Mouse (Mus musculus) kidney, embryonic 14.5 days (tissue): ENCODE results near the gene Dcun1d2. TPM values are rescaled to one million over a fixed set of nuclear protein-coding genes. Genes with fewer than 3 reads are reported as not detected.

Experiments
- ATAC-seq: fragments of 200-750 bp; cut with Nextera tagmentation; 2 replicates; pipeline ENCODE4 v1.8.0; 2017; ENCODE audit warnings: moderate number of reproducible peaks, mild to moderate bottlenecking, moderate TSS enrichment, moderate library complexity; ENCODE audit not compliant: low FRiP score, low TSS enrichment
- H3K27ac ChIP-seq: fragments of 300-500 bp; sonication (generic); 2 replicates; pipeline ENCODE4 v1.5.1; 2014; ENCODE audit warnings: low read depth, mild to moderate bottlenecking, low read length, moderate library complexity, mixed read lengths
- H3K27me3 ChIP-seq: fragments of 300-500 bp; sonication (generic); 2 replicates; pipeline ENCODE4 v1.6.1; 2014; ENCODE audit warnings: mild to moderate bottlenecking, low read length; ENCODE audit not compliant: control insufficient read depth, insufficient read depth
- H3K36me3 ChIP-seq: fragments of 300-500 bp; sonication (generic); 2 replicates; pipeline ENCODE4 v1.6.1; 2014; ENCODE audit warnings: low read length, mixed read lengths; ENCODE audit not compliant: control insufficient read depth, insufficient read depth
- H3K4me1 ChIP-seq: fragments of 300-500 bp; sonication (generic); 2 replicates; pipeline ENCODE4 v1.6.1; 2014; ENCODE audit warnings: low read length, mixed read lengths; ENCODE audit not compliant: control insufficient read depth, insufficient read depth
- H3K4me2 ChIP-seq: fragments of 300-500 bp; sonication (generic); replicated peaks from 2 replicates; pipeline ENCODE4 v1.6.1; 2014; ENCODE audit warnings: low read depth, mild to moderate bottlenecking, low read length
- H3K4me3 ChIP-seq: fragments of 300-500 bp; sonication (generic); 2 replicates; pipeline ENCODE4 v1.5.1; 2014; ENCODE audit warnings: mild to moderate bottlenecking, low read length
- H3K9ac ChIP-seq: fragments of 300-500 bp; sonication (generic); 2 replicates; pipeline ENCODE4 v1.6.1; 2014; ENCODE audit warnings: low read depth, mild to moderate bottlenecking, low read length, moderate library complexity
- H3K9me3 ChIP-seq: fragments of 300-500 bp; sonication (generic); 2 replicates; pipeline ENCODE4 v1.6.1; 2016; ENCODE audit warnings: low read length; ENCODE audit not compliant: control insufficient read depth
- WGBS: fragments of 180-500 bp; shearing (Covaris S2); extraction: QIAGEN DNeasy Blood & Tissue Kit; methylation state at CpG from one replicate; pipeline ENCODE4 v1.1.7; 2014; 5-methylcytosine and 5-hydroxymethylcytosine counted together
- polyA plus RNA-seq: library from polyadenylated mRNA; unstranded; fragments of >200 nt; fragmentation: Nextera tagmentation; extraction: Ambion mirVana; gene quantifications from 2 replicates; pipeline ENCODE4 v1.2.1, GENCODE M21; 2014

The Dcun1d2 gene
- polyA plus RNA-seq, 1 experiment from 2014 or later, result 26.4 TPM

DNA sequence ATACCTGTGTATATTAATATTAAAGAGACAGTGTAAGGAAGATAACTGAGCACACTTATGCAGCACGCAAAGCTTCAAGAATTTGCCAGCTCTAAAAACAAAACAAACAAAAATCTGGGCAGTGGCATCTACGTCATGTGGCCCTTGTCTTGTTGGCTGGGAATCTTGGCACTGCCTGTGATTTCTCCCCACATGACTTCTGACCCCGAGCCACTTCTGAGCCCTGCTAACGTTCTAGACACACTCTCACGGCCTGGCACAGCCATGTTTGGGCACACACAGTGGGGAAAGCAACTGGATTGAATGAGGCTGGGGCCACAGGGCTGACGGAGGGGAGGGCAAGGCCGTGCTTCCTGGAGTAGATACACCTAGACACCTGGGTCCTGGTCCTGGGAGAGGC, 47.2 kb downstream of the Dcun1d2 start:
- Histone ChIP-seq H3K4me2 (no peak overlapping the region), H3K36me3 (no peaks in the 10 kb centered on the region), H3K4me1 (no peaks in the 10 kb centered on the region), H3K27ac (no peak overlapping the region), H3K27me3 (no peaks in the 10 kb centered on the region), H3K4me3 (no peak overlapping the region), H3K9ac (no peak overlapping the region), H3K9me3 (no peaks in the 10 kb centered on the region)
- WGBS, result 81% methylated on average over 7 of the region's 7 CpGs
- ATAC-seq, result no peak

DNA sequence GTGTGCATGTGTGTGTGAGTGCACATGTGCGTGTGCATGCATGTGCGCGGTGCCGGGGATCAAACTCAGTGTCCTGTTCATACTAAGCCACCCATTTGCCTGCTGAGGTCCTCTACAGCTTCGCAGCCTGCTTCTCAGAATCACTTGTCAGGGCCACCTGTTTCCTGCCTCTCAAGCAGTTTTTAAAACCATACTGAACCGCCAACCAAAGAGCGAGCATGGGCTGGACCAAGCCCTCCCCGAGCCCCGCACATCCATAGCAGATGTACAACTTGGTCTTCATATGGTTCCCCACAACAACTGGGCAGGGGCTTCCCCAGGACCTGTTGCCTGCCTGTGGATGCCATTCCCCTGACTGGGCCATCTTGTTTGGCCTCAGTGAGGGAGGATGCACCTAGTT, 47.9 kb downstream of the Dcun1d2 start:
- Histone ChIP-seq H3K4me3 (no peak overlapping the region), H3K36me3 (no peaks in the 10 kb centered on the region), H3K4me2 (no peak overlapping the region), H3K27ac (no peak overlapping the region), H3K9me3 (no peaks in the 10 kb centered on the region), H3K4me1 (no peaks in the 10 kb centered on the region), H3K27me3 (no peaks in the 10 kb centered on the region), H3K9ac (no peak overlapping the region)
- 91% methylated on average over 9 of the region's 9 CpGs for WGBS
- no peak for ATAC-seq

DNA sequence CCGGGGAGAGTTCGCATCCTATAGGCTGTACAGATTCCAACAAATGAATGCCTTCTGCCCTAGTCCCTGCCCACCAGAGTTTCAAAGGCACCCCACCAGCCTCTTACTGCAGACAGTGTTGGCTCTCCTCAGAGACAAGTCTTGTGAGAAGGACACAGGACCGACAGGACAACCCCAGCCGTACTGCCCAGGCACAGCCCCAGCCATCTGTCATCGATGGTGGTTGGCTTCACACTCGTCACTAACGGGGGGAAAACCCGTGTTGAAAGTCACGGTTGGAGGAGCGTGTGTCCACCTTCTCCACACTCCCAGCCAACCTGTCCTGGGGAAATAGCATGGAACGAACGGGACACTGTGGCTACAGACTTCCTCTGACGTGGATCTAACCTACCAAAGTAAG, 53.1 kb downstream of the Dcun1d2 start:
- no peak overlapping the region for H3K4me3 ChIP-seq
- no peaks in the 10 kb centered on the region for H3K9me3 ChIP-seq
- no peak overlapping the region for H3K9ac ChIP-seq
- WGBS, result 83% methylated on average over 13 of the region's 13 CpGs
- H3K36me3 ChIP-seq, result no peaks in the 10 kb centered on the region
- ATAC-seq, result no peak
- no peaks in the 10 kb centered on the region for H3K27me3 ChIP-seq
- no peak overlapping the region for H3K4me2 ChIP-seq
- no peak overlapping the region for H3K27ac ChIP-seq
- no peaks in the 10 kb centered on the region for H3K4me1 ChIP-seq

DNA sequence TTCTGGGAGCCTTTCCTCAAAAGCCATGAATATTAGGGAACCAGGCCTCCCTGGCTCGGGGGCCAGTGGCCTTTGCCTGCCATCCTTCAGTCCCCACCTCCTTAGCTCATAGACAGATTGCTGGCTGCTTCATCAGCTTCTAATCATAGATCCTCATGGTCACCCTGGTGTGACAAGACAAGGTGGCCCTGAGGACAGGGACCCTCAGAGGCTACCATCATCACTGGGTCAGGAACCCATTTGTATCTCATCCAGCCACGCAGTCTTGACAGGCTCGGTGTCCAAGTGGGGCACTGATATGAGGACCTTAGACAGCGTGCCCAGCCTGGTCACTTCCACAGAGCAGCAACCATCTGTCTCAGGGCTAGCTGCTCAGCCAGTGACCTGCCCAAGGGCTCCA, 57.5 kb downstream of the Dcun1d2 start:
- no peak for ATAC-seq
- 84% methylated on average over 4 of the region's 4 CpGs for WGBS
- H3K9me3 ChIP-seq, result no peaks in the 10 kb centered on the region

DNA sequence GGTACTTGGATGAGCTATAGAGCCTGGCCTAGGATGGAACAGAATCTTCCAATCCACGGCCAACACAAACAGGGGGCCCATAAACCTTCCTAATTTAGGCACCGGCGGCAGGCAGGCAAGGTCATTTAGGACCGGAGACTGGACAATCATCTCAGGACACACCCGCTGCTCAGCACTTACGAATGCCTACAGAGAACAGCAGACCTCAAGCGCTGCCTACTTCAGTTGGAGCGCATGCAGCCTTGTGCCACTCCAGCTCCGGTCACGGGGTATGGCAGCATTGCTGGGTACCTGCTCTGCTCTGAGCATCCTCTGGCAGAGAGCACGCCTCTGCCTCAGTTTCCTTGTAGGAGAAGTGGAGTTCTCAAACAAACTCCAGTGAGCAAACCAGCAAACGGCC, 58.1 kb downstream of the Dcun1d2 start:
- no peaks in the 10 kb centered on the region for H3K36me3 ChIP-seq
- no peaks in the 10 kb centered on the region for H3K27me3 ChIP-seq
- ATAC-seq, result no peak
- H3K4me3 ChIP-seq, result no peak overlapping the region
- no peaks in the 10 kb centered on the region for H3K9me3 ChIP-seq
- no peak overlapping the region for H3K9ac ChIP-seq
- no peaks in the 10 kb centered on the region for H3K4me1 ChIP-seq
- no peak overlapping the region for H3K4me2 ChIP-seq
- no peak overlapping the region for H3K27ac ChIP-seq
- 50% methylated on average over 12 of the region's 12 CpGs for WGBS

More for the DNA sequence above, 57.5 kb downstream of the Dcun1d2 start:
- Histone ChIP-seq H3K9ac (no peak overlapping the region), H3K4me3 (no peak overlapping the region), H3K27me3 (no peaks in the 10 kb centered on the region), H3K4me1 (no peaks in the 10 kb centered on the region), H3K4me2 (no peak overlapping the region), H3K36me3 (no peaks in the 10 kb centered on the region), H3K27ac (no peak overlapping the region)

DNA sequence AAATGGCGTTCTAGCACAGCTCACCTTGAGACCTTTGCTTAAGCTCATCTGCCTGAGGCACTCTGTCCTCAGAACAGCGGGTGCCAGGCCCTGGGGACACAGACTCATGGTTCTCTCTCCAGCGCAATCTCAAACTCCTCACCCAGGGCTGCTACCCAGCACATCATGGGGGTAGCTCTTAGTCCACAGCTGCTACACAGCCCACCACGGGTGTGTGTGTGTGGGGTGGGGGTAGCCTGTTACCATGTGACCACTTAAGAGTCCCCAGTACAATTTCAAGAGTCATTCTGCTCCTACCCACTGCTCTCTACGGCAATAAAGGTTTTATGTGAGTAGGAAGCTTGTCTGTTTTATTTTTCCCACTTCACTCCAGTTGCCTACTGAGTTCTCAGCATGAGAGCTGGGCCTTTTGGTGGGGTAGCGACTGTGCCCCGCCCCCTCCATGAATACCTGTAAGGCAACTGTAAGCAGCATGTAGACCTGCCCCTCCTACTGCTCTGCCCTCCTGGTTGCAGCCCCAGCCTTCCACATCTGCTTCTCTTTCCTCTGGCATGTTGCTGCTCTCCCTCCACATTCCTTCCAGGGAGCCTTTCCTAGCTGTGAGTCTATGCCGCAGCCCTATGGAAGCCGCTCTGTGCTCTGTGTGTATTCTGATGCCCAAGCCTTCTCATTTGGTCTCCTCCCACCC, 58.9 kb downstream of the Dcun1d2 start:
- Histone ChIP-seq H3K4me3 (no peak overlapping the region), H3K9me3 (no peaks in the 10 kb centered on the region), H3K4me1 (no peaks in the 10 kb centered on the region), H3K27ac (no peak overlapping the region), H3K36me3 (no peaks in the 10 kb centered on the region), H3K9ac (no peak overlapping the region), H3K27me3 (no peaks in the 10 kb centered on the region), H3K4me2 (no peak overlapping the region)
- no peak for ATAC-seq
- 40% methylated on average over 9 of the region's 9 CpGs for WGBS

DNA sequence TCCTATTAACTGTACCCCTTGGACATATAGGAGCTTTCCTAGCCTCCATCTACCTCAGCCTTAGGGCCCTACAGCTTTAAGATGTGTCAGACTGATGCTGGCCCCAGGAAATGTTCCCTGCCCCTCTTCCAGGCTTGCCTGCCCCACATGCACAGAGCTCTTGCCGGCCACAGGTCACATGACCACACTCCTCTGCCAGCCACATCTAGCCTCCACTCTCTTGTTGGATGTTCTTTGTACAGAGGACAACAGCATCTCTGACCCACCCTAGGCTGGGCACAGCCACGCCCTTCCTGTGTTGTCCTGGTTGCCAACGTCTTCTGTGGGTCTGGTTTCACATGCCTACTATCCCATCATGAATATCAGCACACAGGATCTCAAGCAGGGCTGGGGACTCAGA, 60.7 kb downstream of the Dcun1d2 start:
- Histone ChIP-seq H3K9me3 (no peaks in the 10 kb centered on the region), H3K4me2 (no peak overlapping the region), H3K9ac (no peak overlapping the region), H3K4me3 (no peak overlapping the region), H3K4me1 (no peaks in the 10 kb centered on the region), H3K27ac (no peak overlapping the region), H3K27me3 (no peaks in the 10 kb centered on the region; the same call in 1 of the 2 replicates), H3K36me3 (no peaks in the 10 kb centered on the region)
- WGBS, result 63% methylated on average over 3 of the region's 3 CpGs
- no peak for ATAC-seq

DNA sequence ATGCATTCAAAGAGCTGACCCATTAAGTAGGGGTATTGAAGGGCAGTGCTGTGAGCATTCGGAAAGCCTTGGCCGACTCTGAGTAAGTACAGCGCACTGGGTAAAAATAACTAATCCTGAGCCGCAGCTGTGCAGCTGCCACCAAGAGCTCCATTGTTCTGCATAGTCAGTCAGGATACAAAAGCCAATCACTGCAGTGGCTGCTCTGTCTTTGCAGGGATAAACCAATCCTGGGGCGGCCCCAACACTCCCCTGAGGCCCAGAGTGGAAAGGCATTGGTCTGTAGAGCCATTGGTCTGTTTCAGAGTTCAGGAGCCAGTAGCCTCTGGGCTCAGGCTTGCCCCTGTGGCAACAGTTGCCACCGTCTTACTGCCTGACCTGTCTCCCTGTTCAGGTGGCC, 61.6 kb downstream of the Dcun1d2 start:
- H3K9me3 ChIP-seq, result no peaks in the 10 kb centered on the region
- no peaks in the 10 kb centered on the region; the same call in 1 of the 2 replicates for H3K27me3 ChIP-seq
- no peak overlapping the region for H3K9ac ChIP-seq
- no peak overlapping the region for H3K4me3 ChIP-seq
- no peak for ATAC-seq
- H3K27ac ChIP-seq, result no peak overlapping the region
- H3K36me3 ChIP-seq, result no peaks in the 10 kb centered on the region
- no peak overlapping the region for H3K4me2 ChIP-seq
- 71% methylated on average over 6 of the region's 6 CpGs for WGBS
- H3K4me1 ChIP-seq, result no peaks in the 10 kb centered on the region

DNA sequence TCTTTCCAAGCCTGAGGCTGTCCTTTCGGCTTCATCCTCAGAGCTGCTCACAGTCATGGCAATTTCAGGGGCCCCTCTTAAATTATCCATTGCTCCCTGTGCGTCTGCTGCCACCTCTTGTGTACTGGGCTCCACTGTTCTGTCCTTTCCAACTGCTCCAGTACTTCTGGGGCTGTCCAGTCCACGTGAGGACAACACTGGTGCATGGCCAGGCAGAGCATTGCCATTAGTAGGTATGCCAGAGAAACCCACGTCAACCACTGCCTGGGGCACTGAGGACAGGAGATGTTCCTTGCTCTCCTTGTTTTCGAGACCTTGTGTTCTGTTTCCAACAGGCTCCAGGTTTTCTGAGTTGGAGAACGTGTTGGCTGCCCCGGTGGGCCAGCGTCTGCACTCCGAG, 63.5 kb downstream of the Dcun1d2 start:
- H3K36me3 ChIP-seq, result no peaks in the 10 kb centered on the region
- no peak overlapping the region for H3K4me2 ChIP-seq
- H3K9me3 ChIP-seq, result no peaks in the 10 kb centered on the region
- WGBS, result 85% methylated on average over 9 of the region's 9 CpGs
- H3K4me1 ChIP-seq, result no peaks in the 10 kb centered on the region
- H3K27me3 ChIP-seq, result no peaks in the 10 kb centered on the region; the same call in 1 of the 2 replicates
- no peak for ATAC-seq
- no peak overlapping the region for H3K9ac ChIP-seq
- H3K27ac ChIP-seq, result no peak overlapping the region
- H3K4me3 ChIP-seq, result no peak overlapping the region
